In genomic region chr3:85385371-85385770, GRCm38 (mm10) we compare ENCODE assay signal across 23 mouse cellular contexts.
"Had no signal": no experiment of that assay in that cellular context is flagged by ENCODE, and none has a peak within 500 bp of the region (broad histone marks: within the 10 kb centered on the region; RNA-seq: fewer than 3 reads in every experiment).

No protein-coding gene starts in this region.

- H3K27ac ChIP-seq: heart, embryonic 10.5 days; hindbrain, embryonic 10.5 days; hindbrain, embryonic 12.5 days; hindbrain, embryonic 14.5 days; intestine, embryonic 15.5 days; limb, embryonic 10.5 days; limb, embryonic 12.5 days; liver, embryonic 13.5 days; liver, embryonic 15.5 days had no signal

- H3K4me3 ChIP-seq: heart, embryonic 10.5 days; heart, embryonic 12.5 days; hindbrain, embryonic 10.5 days; hindbrain, embryonic 12.5 days; intestine, embryonic 15.5 days; limb, embryonic 10.5 days; limb, embryonic 12.5 days; liver, embryonic 13.5 days; liver, embryonic 15.5 days had no signal

- DNase-seq: gastrocnemius, postnatal 25 days; heart, adult 18-20 months; heart, postnatal 10 days; heart, postnatal 4 days; kidney, adult 18-20 months; kidney, adult 8-10 months; kidney, postnatal 10 days; kidney, postnatal 25 days; kidney, postnatal 4 days; layer of hippocampus, adult 9-11 months; layer of hippocampus, postnatal 36 days; liver; liver, embryonic 13.5 days; liver, postnatal 0 days had no signal
